Mouse (Mus musculus) gastrocnemius, adult 18-20 months (tissue): Measurements from ENCODE around the gene Vash2. TPM values are rescaled to one million over a fixed set of nuclear protein-coding genes. Genes with fewer than 3 reads are reported as not detected.

Source experiments
- DNase-seq: peaks from one replicate; pipeline ENCODE4 v3.0.0; 2021; ENCODE audit warnings: low spot score
- total RNA-seq, 2 experiments: library from RNA; stranded (reverse); gene quantifications; 2 replicates each; pipeline ENCODE4 v1.2.3; 2021

The Vash2 gene
- total RNA-seq, 2 experiments from 2014 or later = 0.25 to 0.71 TPM

DNA sequence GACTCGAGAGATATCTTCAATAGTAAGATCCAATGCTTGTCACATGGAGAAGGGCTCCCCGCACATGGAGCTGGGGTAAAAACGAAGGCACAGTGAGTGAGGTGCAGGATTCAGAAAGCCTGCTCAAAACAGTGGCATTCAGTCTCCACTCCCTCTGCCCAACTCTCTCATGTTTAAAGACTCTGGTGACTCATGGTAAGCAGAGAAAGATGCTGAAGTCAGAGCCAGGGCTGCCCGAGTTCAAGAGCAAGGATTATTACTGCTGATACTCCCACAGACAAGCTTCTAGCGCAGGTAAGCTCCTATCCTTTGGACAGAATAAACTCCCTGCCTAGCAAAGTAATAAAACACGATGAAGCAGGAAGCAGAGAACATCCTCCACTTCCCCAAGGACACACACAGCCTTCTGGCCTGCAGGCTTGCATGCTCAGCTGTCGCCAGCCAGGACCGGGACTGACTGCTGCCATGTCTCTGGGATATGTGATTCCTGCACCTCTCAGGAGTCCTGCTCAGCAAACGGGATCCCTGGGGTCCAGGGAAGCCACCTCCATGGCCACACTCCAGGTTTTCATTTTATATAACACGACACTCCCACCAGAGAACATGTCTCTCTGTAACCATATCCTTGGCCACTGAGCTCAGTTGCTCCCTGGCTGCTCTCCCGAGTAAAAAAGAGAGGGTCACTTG, 2.1 kb downstream of the Vash2 start:
- DNase-seq = peak; percentile 34

DNA sequence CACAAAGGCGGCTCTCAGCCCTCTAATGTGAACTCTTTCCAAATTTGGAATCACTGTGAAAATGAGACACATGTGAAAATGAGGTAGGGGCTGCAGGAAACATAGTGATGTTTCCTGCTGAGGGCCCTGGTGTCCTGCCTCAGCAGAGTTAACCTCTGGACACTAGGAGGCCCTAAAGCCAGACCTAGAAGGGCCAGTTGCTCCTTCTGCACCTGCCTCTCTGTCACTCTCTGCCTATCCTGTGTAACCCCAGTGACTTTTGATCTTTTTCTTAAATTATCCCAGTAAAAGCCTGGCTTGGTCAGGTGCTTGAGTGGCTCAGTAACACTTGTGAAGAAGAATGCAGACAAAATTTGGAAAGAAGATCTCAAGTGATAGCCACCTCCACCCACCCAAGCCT, 4.3 kb downstream of the Vash2 start:
- DNase-seq = no peak

DNA sequence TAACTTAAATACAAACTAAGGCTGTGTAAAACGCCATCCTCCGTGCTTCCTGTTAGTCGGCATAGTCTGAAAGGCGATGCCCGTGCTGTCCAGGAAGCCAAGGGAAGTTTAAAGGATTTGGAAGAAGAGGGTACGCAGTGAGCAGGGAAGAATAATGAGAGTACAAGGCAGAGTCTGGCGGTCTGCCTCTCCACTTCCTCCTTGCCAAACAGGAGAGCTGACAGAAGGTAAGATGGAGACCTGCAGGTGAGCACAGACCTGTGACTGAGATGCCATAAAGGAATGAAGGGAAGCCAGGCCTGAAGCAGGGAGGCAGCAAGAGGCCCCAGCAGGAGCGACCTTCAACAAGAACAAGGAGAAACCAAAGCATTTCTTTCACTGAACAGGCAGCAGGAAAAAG, 4.9 kb downstream of the Vash2 start:
- DNase-seq = no peak

DNA sequence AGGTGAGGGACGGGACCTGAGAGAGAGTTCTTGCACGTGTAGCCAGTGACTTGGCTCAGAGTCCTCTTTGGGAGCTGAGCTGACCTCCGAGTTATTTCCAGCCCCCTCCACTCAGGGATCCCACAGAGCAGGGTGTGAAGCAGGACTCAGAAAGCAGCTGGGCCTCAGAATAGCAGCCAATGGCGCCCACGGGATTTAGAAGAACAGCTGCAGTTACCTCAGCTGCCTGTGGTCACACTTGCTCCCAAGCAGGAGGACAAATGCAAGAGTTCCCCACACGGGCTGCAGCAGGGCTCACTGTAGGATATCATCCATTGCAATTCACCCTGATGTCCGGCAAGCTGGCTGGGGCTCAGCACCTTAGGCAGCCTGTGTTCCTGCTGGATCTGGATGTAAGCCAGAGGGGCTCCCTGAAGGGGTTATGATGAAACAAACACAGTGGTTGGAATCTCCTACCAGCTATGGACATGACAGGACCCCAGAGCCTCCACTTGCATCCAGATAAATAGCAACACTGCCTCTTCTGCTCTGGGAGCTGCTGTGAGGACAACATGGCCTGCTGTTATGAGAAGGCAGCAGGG, 6.4 kb downstream of the Vash2 start:
- DNase-seq = peak; percentile 64

DNA sequence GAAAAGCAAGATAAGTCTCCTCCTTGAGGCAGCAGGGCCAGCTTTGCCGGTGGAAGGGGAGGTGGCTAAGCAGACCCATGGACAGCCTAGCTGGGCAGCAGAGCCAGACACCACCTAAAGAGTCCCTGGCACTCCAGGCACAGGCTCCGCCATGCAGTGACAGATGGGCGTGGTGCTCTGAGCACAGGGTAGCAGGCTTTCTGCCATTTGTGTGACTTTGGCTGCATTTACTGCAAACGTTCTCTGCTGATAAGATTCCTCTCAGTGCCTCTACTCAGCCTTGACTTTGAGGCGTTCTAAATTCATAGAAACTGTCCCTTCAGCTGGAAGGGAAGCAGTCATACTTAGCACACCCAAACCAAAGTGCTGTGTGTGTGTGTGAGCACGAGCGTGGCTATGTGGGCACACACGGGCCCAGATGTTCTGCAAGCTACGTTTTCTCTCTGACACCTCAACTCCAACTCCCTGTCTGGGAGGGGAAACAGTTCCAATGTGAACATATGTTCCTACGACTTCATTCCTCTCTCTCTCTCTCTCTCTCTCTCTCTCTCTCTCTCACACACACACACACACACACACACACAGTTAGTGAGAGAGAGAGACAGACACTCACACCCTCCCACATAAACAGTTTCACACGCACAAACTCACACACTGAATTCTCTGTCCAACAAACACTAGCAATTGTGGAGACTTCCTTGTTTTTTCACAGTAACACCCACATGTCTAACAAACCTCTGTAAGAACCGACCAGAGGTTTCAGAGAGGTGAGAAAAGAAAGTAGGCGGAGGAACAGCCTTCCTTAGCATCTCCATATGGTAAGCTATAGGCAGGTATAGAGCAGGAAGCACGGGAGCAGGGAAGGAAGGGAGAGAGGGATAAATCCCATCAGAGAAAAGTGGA, 7.1 kb downstream of the Vash2 start:
- DNase-seq = no peak

DNA sequence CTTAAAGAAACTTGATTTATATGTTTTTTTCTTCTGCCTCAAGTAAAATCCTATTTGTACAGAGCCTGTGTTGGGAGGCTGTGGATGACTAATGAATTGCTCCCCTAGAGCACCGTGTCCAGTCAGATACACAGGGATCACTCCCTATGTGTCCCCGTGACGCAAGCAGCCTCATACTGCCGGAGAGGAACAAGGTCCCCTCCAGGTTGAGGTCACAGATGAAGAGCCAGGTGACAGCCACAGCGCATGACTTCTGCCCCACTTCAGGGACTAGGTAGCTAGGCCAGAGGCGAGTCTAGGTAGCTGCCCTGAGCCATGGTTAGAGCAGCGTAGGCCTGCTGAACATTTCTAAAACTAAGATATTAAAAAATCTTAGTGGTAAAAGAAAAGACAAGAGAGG, 11.1 kb downstream of the Vash2 start:
- DNase-seq = no peak

DNA sequence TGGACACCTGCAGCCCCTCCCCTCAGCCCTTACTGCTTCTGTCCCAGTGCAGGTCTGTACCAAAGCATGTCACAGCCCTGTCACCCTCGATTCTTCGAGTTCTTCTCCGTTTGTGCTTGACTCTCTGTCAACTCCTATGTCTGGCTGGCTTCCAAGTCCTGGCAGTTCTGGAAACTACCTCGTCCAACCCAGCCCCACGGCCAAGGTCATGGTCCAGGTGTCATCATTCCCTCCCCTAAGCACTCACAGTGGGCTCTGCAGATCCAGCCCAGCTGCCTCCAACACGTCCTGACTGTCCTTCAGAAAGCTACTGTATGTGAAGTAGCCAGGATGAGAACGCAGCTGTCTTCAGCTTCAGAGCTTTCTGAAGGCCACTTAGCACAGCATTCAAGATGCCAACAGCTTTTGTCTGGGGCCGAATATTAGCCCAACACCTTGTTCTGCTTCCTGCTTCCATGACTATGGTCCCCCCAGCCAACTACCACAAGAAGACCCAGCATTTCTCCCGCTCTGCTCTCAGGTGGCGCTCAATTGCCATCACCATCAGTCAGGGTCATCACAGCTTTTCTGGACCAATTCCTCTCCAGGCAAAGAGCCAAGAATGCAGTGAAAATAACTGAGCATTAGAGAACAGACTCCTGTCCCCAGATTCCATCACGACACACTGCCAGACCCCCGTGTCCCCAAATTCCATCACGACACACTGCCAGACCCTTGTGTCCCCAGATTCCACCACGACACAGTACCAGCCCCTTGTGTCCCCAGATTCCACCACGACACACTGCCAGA, 13.9 kb downstream of the Vash2 start:
- no peak for DNase-seq

DNA sequence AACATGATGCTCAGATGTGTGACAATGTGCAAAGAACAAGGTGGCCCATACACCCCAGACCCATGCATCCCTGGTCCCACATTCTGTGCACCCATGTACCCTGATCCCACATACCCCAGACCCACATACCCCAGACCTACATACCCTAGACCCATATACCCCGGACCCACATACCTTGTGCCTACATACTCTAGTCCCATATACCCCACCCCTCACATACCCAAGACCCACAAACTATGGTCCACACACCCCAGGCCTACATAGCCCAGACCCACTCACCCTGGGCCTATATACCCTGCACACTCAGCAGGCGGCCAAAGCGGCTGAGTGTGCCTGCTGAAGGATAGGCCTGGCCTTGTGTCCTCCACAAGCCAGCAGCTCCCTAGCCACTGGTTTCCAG, 16.3 kb downstream of the Vash2 start:
- DNase-seq = no peak

DNA sequence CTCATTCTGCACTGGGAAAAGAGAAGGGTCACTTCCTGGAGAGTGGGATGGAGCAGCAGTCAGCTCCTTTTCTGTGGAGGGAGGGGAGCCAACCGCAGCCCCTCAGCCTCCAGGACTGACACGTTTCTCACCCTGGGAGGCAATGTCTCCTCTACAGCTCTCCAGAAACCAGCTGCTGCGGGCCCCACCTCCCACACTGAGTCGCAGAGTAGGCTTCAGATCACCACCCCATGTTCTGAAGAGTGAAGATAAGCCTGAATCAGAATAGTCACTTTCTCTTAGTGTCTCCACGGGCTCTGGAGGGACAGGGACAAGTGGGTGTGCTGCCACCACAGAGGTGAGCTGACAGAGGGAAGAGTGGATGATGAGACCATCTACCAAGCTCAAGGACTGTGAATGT, 20.3 kb downstream of the Vash2 start:
- no peak for DNase-seq

DNA sequence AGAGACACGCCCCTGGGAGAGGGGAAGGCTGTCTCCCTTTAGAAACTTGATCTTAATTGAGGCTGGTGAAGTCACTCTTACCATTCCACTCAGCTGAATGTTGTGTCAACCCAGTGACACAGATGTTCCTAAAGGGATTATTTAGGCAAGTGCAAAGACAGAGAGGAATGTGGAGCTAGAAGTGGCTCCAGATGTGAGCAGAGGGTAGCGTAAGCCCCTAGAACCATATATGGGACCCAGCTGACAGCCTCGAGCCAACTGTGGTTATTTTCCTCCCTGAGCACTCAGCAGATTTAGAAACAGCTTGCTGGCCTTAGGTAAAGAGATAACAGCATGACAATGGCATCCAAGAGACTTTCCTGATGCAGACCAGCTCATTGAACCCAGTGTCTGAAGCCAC, 26.1 kb downstream of the Vash2 start:
- DNase-seq = no peak

DNA sequence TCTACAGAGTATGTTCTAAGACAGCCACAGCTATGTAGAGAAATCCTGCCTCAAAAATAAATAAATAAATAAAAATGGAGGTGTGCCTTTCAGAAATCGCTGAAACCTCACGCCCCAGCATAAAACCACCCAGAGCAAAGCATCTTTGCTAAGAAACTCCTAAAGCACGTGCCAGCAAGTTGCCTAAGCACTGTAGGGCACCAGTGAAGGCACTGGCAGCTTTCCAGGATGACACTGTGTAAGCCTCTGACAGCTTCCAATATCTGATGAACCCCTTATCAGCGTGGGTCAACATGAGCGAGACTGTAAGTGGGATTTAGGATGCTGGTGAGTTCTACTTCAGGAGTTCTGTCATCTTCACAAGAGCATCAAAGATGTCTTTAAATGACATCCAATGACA, 28.1 kb downstream of the Vash2 start:
- DNase-seq = no peak

DNA sequence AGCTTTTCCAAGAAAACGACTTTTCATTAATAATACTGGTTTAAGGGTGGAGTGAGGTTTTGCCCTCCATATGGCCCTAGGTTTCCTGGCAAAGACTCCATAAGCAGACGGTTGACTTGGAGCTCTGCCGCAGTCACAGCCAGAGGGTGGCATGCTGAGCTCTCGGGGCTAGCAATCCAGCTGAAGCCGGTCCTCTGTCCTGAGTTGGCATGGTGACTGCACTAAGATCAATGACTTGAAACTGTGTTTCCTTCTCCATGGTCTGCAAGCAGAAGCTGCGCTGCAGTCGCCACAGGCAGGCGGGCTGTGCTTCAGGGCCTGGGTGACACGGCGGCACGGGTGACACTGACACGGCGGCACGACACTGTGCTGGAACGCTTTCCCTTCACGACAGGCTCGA, 30.2 kb downstream of the Vash2 start:
- no peak for DNase-seq

DNA sequence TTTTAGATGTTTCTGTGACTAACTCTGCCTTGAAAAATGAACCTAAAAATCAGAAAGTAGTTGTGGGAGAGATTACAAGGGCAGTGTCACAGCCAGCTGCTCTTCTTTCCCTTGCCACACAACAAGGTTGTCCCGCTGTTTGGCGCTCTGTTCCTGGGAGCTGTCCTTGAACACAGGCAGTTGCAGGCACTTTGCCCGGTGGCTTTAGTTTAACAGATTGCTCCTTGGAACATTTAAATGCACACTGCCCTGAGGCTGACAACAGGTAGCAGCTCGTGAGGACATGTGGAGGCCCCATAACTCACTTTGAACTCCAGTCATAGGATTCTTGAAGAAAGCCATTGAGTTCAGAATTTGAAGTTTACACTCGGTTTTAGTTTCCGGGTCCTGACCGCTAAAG, 30.7 kb downstream of the Vash2 start:
- no peak for DNase-seq

DNA sequence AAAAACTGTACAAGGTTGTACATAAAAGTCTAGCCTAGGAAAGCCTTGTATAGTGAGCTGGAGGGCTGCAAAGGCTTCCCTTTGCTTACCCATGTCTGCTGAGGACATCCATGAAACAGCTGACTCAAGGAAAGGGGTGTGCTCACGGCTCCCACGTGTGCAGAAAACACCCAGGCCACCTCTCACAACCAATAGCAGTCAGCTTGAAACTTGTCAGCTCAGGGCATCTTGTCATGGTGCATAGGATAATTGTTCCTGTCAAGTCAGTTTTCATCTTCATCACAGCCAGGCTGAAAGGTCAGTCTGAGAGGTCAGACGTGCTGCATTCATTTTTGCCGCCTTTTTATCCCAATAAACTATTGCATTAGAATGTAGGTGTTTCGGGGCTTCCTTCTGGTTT, 31.1 kb downstream of the Vash2 start:
- no peak for DNase-seq

DNA sequence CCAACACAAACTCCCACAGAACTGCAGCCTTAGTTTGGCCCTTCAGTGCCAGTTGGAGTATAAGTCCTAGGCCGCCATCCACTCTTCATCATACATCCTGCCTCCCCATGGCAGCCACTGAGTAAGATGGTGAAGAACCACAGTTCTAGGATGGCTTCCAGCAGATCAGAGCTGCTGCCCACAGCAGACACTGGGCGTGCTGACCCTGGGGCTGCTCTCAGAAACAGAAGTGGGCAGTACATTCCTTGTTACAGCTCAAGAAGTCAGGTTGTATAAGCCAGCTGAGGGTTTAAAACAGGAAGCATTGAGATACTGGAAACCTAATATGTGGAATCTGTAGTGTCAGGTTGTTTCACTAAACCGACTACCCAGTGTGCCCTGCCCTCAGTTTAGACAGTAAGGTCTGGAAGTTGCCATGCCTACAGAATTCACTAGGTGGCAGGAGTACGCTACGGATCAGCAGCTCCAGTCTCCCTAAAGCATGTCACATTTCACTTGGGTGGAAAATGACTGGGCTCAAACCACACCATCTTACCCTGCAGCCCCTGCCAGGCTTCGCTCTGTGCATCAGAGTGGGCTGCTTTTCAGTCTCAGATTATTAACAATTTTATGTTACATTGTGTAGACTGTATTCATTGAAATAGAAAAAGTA, 34.9 kb downstream of the Vash2 start:
- DNase-seq = peak; percentile 82

DNA sequence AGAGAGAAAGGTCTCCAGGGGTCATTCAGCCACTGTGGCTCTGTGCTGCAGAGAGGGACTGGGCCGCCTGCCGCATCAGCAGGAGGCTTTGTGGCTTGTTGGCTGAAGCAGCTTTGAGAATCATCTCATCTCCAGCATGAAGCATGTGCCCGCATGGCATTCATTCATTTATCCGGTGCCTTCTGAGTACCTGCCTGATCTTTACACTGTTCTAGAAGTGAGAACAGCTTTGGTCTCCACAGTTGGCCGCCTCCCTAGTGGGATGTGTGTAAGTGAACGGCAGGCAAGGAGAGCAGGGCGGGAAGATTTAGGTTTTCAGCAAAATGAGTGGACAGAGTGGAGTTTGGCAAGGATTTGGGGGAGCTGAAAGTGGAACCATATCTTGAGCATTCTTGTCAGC, 39.3 kb downstream of the Vash2 start:
- no peak for DNase-seq

DNA sequence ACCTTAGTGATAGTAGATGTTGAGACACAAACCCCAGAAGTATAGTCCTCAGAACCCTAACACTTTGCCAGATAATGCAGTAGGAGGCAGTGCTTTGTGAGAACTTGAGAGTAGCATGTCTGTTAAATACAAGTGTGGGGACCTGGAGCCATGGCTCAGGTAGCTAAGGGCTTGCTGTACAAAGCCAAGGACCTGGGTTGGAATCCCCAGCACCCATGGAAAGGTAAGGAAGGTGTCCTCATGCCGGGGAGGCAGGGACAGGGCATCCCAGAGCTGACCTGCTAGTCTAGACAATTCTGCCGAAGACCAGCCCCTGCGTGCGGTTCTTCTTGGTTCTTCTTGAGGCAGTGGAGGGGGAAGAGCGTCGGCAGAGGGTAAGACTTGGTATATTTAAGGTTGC, 48.9 kb downstream of the Vash2 start:
- DNase-seq = no peak

DNA sequence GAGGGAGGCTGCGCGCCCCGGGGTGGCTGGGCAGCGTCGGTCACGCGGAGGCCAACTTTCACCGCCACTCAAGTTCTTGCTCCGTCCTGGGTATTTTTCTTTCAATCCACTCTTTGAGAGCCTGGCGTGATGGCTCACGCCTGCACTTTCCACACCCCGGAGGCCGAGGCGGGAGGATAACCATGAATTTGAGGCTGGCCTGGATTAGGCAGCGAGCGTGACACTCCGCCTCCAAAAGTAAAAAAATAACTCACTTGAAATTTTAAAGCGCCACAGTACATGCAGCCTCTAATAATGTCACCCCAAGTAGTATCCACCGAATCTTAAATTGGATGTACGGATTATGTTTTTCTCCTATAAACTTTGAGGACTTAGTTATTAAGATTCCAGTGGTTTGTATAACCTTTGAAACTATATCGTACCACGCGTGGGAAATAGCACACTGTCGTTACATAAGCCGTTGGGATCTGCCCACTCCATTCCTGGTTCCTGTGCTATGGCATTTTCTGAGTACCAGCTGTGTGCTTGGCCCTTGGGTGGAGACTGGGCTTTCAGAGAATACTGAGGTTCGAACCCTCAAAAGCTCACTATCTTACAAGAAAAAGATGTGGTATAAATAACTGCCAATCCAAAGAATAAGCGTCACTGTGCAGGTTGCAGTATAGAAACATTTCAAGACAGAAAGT, 49.9 kb downstream of the Vash2 start:
- peak; percentile 32 for DNase-seq

DNA sequence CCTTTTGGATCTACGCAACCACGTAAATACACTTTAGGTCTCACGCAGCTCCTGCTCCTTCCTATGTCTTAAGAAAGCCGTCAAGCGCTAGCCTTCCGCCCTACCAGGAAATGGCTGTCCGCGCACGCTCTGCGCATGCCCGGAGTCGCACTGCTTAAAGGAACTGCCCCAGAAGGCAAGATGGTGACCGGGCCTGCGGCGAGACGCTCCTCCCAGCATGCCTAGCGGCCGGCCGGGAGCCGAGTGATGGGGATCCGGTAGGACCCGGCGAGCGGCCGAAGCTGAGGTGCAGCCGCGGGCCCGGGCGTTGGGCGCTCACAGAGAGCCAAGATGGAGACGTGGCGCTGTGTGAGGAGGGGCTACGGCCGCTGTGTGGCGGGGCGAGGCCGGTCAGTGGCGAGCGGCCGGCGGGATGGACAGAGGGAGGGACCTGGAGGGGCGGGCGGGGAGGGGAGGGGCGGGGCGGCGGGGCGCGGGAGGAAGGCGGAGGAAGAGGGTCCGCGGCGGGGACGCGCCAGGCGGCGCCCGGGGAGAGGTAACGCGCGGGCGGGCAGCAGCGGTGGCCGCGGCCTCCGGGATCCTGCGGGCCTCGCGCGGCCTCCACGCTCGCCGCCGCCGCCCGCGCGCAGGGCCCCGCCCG, 50.6 kb downstream of the Vash2 start:
- peak; percentile 97 for DNase-seq

DNA sequence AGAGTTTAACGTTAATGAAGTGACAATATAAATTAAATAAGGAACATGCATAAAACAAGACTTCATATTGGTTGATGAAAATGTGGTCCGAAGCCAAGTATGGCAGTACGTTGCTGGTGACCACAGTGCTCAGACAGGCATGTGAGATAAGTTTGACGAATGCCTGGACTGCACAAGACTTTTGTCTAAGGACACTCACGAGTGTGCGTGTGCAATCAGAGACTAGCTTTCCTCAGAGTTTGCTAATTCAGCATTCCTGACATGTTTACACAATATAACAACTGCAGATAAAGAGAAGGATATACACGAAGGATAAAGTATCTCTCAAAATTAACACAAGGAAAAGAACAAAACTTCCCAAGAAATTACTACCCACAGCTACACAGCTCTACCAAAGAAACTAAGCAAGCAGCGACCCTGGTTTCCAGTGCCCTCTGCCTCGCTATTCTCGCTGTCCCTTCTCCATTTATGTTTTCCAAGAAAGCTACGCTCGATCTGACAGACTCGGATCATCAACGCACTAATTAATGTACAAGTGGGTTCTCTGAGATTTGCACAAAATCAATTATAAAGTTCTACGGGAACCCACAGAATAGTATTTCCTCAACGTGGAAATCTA, 51.2 kb downstream of the Vash2 start:
- no peak for DNase-seq
